Mouse (Mus musculus) large intestine, adult 2 months (tissue): ENCODE measurements at regions not wholly inside any gene's neighbourhood (a gene's known extent, or its start where the extent isn't known, plus 50 kb on each side); places are given as distances from the start of the nearest gene placed in this dataset.

ENCODE experiments used
- DNase-seq: peaks from one replicate; pipeline ENCODE4 v3.0.0-alpha.2; 2012; ENCODE audit warnings: low read depth, low spot score
- WGBS: fragments of 180-500 bp; shearing (Covaris S2); methylation state at CpG from one replicate; pipeline ENCODE4 v1.1.7; 2018; 5-methylcytosine and 5-hydroxymethylcytosine counted together

DNA sequence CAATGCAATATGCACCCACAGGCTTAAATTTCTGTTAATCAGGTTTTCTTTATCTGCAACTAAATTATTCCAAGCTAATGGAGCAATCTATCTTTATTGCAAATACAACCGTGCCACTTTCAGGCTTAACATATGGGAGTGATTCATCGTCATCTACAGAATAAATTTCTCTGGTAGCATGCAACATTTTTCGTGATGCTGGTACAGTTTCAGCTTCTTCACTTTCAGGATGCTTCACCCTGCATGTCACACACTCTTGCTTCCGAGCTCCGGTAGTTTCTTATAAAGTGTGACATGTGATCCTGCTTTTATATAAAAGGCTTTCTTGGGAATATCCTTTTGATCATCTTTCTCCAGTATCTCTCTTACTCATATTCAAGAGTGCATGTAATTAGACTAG is 2637.4 kb upstream of the Gm7489 start:
- DNase-seq, result no peak
- WGBS, result 90% methylated on average over 5 of the region's 5 CpGs

DNA sequence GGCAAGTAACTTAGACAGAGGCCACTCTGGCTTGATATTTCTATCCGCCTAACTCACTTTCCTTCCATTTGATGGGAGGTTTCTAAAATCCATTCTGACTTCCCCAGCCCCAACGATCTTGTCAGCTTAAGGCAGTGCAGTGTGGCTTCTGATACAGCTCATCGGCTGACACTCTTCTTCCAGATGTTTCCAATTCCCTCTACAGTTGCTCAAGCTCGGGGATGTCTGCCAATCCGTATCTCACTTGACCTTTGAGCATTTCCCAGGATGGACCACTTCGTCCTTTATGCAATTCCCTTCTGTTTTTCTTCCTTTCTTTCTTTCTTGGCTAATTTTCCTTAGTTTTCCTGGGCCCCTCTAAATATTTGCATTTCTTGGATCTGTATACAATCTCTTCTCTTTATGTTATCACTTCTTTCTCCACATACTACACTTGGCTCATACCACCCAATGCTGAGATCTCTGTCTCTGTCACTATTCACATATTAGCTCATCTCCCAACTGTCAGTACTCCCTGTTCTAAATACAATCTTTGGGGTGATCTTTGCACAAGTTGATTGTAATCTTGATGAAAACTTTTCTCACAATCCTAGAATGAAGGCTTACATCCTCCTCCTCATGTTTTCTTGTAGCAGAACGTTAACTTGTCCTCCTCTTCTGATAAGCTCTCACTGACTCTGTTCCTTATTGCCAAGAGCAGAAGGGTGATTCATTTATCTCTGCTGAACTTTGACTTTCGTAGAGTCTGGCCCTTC is 2636.5 kb upstream of the Gm7489 start:
- DNase-seq, result no peak
- WGBS, result 63% methylated on average over 8 of the region's 8 CpGs

DNA sequence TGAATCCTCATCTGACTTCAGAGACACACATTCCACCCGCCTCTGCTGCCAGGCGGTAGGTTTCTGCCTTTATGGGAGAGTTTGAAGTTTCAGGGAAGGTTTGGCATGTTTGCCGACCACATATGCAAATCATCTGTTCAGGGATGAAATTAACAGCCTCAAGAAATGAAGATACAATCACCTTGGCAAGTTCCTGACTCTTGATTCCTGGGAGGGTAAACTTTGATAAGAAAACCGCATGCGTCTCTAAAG is 2636.0 kb upstream of the Gm7489 start:
- 75% methylated on average over 5 of the region's 5 CpGs for WGBS
- DNase-seq, result no peak

DNA sequence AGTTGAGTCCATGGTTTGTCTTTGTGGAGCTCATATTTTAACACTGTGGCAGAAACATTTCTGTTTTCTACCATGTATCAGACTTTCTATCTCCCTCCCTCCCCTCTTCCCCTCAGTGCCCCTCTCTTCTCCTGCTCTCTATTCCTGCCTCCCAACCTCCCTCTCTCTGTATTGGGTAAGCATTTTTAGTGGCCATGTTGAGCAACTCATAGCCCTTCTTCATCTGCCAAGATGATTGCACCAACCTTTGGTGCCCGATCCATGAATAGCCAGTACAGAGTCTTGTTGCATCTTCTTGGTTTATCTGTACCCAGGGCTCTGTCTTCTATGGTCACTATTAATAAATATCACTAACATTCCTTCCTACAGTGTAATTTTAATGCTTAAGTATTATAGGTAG is 2630.6 kb upstream of the Gm7489 start:
- 92% methylated on average over 1 of the region's 1 CpGs for WGBS
- DNase-seq, result no peak

DNA sequence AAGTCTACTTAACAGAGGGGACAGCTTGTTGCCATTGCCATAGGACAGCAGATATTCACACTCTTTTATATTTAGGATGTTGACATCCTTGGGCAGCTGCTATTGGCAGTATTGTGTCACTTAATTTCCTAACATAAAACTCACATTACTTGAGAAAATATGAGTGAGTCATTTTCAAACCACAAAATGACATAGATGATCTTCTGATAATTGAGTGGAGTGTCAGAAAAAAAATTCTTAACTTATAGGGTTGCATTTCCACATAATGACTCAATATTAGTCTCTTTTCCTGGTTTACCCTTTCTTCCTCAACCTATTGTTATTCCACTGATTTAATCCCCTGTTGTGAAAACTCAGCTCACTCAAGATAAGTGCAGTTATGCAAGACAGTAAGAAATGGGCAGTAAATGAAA is 2629.5 kb upstream of the Gm7489 start:
- no peak for DNase-seq

GRCm38 (mm10) chr15:51256681-51257080 is 2628.0 kb upstream of the Gm7489 start:
- DNase-seq, result no peak
- WGBS, result 77% methylated on average over 3 of the region's 3 CpGs

GRCm38 (mm10) chr15:51264599-51265163 is 2620.0 kb upstream of the Gm7489 start:
- 59% methylated on average over 5 of the region's 5 CpGs for WGBS
- no peak for DNase-seq

DNA sequence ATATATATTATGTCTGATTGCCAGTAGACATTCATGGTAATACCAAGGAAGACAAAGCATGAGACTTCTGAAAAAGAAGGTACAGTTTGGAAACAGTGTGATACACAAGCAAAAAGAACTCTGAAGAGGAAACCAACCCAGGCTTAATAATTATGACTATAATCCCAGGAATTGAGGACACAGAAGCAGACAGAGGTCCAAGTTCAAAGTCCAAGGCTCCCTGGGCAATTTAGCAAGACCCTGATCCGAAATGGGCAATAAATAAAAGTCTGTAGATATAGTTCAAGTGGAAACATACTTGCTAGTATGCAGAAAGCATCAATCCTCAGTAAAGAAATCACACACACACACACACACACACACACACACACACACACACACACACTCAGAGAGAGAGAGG is 2618.7 kb upstream of the Gm7489 start:
- 19% methylated on average over 1 of the region's 1 CpGs for WGBS
- DNase-seq, result no peak

DNA sequence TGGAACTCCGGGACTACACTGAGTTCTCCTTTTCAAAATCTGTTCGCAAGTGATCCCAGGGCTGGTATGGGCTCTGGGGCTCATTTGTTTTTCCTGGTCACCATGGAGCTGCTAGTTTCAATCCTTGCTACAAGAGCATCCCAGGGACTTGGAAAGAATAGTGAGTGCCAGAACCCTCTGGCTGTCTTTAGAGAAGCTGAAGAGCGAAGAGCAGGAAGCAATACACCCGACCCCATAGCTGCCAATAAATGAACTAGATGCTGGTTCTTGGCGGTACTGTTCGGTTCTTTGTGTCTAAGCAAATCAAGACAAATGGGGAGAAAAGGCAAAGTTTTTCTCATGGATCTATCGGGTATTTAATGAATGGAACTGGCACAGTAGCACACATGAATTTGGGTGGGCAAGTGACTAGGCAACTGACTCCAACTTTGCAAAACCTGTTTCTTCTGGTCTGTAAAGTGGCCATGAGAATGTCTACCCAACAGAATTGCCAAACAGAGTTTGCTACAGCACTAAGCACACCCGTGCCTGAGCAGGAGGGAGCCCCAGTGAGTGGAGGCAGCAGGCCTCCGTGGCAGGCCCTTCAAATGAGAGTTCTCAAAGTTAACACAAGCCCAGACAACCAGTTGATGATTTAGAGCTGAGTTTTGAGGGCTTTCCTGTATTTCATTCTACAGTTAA is 2612.9 kb upstream of the Gm7489 start:
- DNase-seq, result no peak
- 78% methylated on average over 9 of the region's 9 CpGs for WGBS

DNA sequence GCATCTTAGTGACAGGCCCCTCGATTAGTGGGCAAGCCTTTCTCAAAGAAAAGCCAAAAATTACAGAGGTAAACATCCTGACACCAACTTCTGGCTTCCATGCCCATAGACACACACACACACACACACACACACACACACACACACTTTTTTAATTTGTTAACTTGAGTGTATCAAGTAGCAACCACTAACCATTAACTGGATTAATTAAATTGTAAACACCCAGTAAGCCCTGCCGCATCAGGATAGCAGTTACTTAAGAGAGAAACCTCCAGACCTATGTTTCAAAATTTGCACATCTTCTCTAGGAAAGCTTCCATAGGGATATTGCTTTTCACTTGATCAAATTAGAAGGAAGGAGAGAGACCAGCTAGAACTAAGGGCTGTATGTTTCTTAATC is 2599.4 kb upstream of the Gm7489 start:
- DNase-seq, result no peak
- WGBS, result 71% methylated on average over 2 of the region's 2 CpGs

DNA sequence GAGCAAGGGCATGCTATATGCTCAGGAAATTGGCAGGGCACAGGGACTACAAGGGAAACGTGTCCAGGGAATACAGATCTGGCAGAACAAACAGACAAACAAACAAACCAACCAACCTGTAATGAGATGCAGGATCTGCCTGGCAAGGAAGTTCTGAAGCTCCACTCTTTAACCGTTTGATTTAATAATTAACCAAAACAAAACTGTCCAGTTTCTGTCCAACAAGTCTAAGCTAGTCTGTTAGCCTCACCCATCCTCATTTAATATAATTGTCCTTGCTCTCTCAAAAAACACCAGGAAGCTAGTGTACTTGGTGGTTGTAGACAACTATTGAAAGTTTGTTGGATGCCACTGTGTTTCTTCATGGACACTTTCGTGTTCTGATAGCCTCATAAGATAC is 2598.4 kb upstream of the Gm7489 start:
- no peak for DNase-seq
- 40% methylated on average over 3 of the region's 3 CpGs for whole genome bisulfite sequencing

- no peak for DNase-seq
- 85% methylated on average over 9 of the region's 9 CpGs for WGBS
Observed at GRCm38 (mm10) chr15:51288911-51289432, 2595.7 kb upstream of the Gm7489 start.

DNA sequence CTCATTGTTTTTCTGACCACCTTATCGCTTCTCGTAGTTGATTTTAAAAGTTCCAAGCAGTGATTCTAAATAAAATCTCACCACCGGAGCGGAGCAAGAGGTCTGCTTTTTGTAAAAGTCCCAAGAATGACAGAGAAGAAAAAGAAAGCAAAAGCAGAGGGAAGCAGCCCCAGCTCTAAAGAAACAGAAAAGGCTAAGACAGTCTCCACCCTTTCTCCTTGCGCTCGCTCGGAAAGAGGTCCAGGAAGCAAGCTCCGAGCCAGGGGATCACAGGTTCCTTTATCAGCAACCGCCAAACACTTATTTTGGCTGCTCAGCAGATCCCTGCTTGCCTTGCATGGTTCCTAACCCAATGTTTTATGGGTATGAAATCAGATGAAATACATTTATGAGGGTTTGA is 2594.8 kb upstream of the Gm7489 start:
- 57% methylated on average over 9 of the region's 9 CpGs for WGBS
- DNase-seq, result no peak

DNA sequence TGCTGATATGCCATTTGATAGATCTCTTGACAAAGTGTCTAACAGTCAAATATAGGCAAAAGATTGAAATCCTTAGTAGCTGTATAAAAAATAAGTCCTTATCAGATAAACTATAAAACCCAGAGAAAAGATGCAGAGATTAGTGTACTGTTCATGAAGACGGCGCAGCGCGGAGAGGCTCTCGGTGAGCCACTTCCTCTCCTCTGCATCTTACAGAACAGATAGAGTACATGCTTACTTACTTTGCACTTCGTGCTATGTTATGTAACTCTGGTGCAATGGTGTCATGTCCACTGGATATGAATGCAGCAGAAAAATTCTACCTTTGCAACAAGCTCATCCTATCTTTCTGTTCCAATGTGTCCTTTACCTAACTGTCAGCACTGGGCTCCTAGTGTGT is 2593.5 kb upstream of the Gm7489 start:
- DNase-seq, result no peak
- 90% methylated on average over 6 of the region's 6 CpGs for WGBS

DNA sequence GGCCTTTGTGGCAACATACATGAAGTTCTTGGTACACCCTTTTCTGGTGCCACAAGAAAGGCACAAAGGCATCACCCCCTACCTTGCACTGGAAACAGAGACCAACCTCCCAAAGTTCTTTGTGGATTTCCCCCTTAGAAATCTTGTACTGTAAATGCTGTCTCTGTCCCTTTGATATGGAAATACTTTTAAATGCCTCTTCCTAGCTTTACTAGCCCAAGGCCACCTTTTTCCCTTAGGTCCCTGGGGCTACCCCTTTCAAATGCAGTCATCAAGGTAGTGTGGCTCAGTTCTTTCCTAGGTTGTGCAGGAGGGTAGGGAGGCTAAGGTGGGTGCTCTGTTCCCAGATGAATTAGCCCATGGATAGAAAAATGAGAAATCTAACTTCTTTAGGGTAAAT is 2587.9 kb upstream of the Gm7489 start:
- DNase-seq, result no peak

DNA sequence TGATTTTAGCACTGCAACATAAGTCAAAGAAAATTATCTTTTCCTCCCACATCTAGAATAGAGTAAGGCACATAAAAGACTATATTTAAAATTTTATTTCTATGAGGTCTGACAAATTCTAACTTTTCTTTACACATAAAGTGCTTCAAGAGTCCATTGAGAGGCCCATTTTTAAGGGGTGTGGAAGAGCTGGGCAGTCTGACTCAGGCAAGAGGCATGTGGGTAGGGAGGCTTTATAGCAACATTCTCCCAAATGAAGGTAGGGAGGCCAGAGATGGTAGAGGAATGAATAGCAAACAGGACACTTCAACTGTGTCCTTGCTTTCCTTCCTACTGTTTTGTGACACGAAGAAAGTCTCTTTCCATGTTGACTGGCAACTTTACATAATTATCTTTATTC is 2566.6 kb upstream of the Gm7489 start:
- WGBS, result 64% methylated on average over 1 of the region's 1 CpGs
- no peak for DNase-seq

- no peak for DNase-seq
- WGBS, result 88% methylated on average over 2 of the region's 2 CpGs
Observed at GRCm38 (mm10) chr15:51318760-51319159, 2565.9 kb upstream of the Gm7489 start.

- whole genome bisulfite sequencing, result 57% methylated on average over 10 of the region's 10 CpGs
- no peak for DNase-seq
Observed at GRCm38 (mm10) chr15:51320366-51320894, 2564.3 kb upstream of the Gm7489 start.

- DNase-seq, result no peak
- 87% methylated on average over 5 of the region's 5 CpGs for WGBS
Observed at GRCm38 (mm10) chr15:51323284-51323683, 2561.4 kb upstream of the Gm7489 start.

DNA sequence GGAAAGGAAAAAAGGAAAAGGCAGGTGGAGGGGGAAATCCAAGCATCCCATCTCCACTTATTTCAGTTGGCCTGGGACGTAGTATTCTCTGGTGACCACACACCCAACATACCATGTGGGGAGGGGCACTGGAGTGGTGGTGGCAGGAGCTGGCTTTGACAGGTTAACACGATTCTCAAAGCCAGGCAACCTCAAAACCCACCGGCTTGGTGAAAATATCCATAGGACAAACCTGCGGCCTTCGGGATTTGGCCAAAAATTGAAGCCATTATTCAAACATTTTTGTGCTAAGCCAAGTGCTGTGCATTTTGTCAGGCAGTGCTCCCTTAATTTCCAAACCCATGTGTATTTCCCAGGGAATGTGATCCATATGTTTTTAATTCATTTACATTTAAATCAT is 2560.5 kb upstream of the Gm7489 start:
- DNase-seq, result no peak
- WGBS, result 86% methylated on average over 5 of the region's 5 CpGs

GRCm38 (mm10) chr15:51327702-51328101 is 2557.0 kb upstream of the Gm7489 start:
- WGBS, result 48% methylated on average over 5 of the region's 5 CpGs
- DNase-seq, result no peak
